Mouse (Mus musculus) MEL (cell line): Measurements from ENCODE around the gene Cpm.

Experiments
- CTCF ChIP-seq, 3 experiments: IDR thresholded peaks in 2 of 3; conservative IDR thresholded peaks in 1 of 3; 2 replicates each; pipeline ENCODE4 v1.5.1; 2011 to 2012; ENCODE audit warnings: low read length in 3 of 3, low read depth in 2 of 3, mild to moderate bottlenecking in 2 of 3, improper control_type of control experiment in 1 of 3, inconsistent platforms in 1 of 3, mixed read lengths in 1 of 3, moderate library complexity in 1 of 3; ENCODE audit not compliant: control insufficient read depth in 1 of 3, insufficient read depth in 1 of 3, poor library complexity in 1 of 3, severe bottlenecking in 1 of 3
- MAZ ChIP-seq: IDR thresholded peaks from 2 replicates; pipeline ENCODE4 v1.6.1; 2012; ENCODE audit warnings: low read depth, mild to moderate bottlenecking, inconsistent platforms, low read length, improper control_type of control experiment
- TAL1 ChIP-seq: IDR thresholded peaks from 2 replicates; pipeline ENCODE4 v1.6.1; 2012; ENCODE audit warnings: mild to moderate bottlenecking, inconsistent platforms, low read length, moderate library complexity, mixed read lengths

DNA sequence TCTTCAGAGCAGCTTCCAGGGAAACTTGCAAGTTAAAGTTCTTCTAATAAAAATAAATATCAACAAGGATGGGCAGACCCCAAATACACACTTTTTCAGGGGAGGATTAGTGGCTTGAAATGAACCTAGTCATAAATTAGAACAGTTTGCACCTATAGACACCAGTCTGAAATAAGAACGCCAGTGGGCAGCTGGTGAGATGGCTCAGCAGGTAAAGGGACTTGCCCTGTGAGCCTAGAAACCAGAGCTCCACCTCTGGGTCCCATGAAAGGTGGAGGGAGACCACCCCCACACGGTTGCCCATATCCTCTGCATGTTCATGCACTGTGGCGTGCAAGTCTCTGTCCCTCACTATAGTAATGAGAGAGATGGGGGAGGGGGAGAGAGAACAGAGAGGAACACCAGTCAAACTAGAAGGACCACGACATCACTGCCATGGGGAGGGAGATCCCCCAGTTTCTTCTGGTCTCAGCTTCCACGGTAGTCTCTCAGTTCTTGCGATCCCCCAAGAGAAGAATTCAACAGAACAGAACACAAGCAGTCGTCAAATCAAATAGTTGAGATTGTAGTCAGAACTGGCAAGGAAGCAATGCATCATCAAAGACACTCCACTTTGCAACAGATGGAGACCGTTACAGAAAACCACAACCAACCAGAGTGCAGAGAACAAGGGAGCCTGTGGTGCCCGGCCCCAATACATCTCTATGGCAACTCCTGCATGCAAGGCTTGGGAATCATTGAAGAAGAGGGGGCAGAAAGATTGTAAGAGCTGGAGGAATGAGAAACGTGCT lies 22.5 kb downstream of the Cpm start:
- TF ChIP-seq CTCF (IDR thresholded peaks at IDR 0.05 in 2 of 3, conservative IDR thresholded peaks at IDR 0.05 in 1 of 3; ENCODE audit: control insufficient read depth in 1 of 3, insufficient read depth in 1 of 3, low read depth in 2 of 3, low read length in 3 of 3, poor library complexity in 1 of 3, severe bottlenecking in 1 of 3), result no peak
- no peak for TF ChIP-seq MAZ
- TF ChIP-seq TAL1, result no peak
